ENCODE assay signal across 20 mouse cellular contexts in genomic region chr14:56315519-56315918, GRCm38 (mm10). TPM values are rescaled to one million over a fixed set of nuclear protein-coding genes. Genes with fewer than 3 reads are reported as not detected.
DNase-seq lines count a peak whose midpoint lies in the region; TF ChIP-seq lines count a peak whose summit lies in the region.
"Had no signal": no experiment of that assay in that cellular context is flagged by ENCODE, and none has a peak within 500 bp of the region (broad histone marks: within the 10 kb centered on the region; RNA-seq: fewer than 3 reads in every experiment).

No protein-coding gene starts in this region.

- H3K27me3 ChIP-seq in testis, adult 2 months (ENCODE audit: control insufficient read depth, insufficient read depth, low read length): no peaks in the 10 kb centered on the region

- intact Hi-C loops in gastrocnemius, postnatal 36 days (cut with DNase I): no loop called here

- H3K27ac ChIP-seq in testis, adult 2 months (ENCODE audit: control insufficient read depth, insufficient read depth, low read depth, low read length): no peak overlapping the region

- TF ChIP-seq POLR2A in testis, adult 2 months (IDR thresholded peaks at IDR 0.05; ENCODE audit: control insufficient read depth, low read depth, low read length): no peak

- no peak overlapping the region for H3K4me3 ChIP-seq in testis, adult 2 months (ENCODE audit: control insufficient read depth, low read depth, low read length)

- WGBS in large intestine, adult 2 months: 12% methylated on average over 7 of the region's 7 CpGs

- no peaks in the 10 kb centered on the region for H3K4me1 ChIP-seq in testis, adult 2 months (ENCODE audit: control insufficient read depth, insufficient read depth, low read length)

- no peaks in the 10 kb centered on the region for H3K36me3 ChIP-seq in testis, adult 2 months (ENCODE audit: control insufficient read depth, insufficient read depth, low read length)

- DNase-seq in gastrocnemius, postnatal 25 days: peak; percentile 8
- DNase-seq in gastrocnemius, postnatal 36 days: no peak
- DNase-seq in testis, postnatal 14 days (ENCODE audit: low spot score): no peak
- DNase-seq in large intestine, adult 2 months (ENCODE audit: low read depth, low spot score): peak; percentile 45
- no peak for DNase-seq in thymus, postnatal 4 days
- DNase-seq in left cerebral cortex, adult 18-20 months (ENCODE audit: low spot score in 2 of 2): no peak
- DNase-seq in thymus, postnatal 10 days (ENCODE audit: low spot score in 2 of 2): no peak
- DNase-seq: adrenal gland, postnatal 25 days; cerebellum, adult 9-10 months; embryo, embryonic 11 days; liver, postnatal 0 days had no signal

- TF ChIP-seq CTCF in testis, adult 2 months (IDR thresholded peaks at IDR 0.05; ENCODE audit: control insufficient read depth, insufficient read depth, insufficient replicate concordance, low read depth, low read length): 0 out of 2 replicates have a peak, but pooled peaks have one; percentile 3

RNA-seq across cellular contexts. Expression of gene Atp12a, which starts 49.3 kb away (rescaled TPM):
- total RNA-seq in gastrocnemius, postnatal 25 days (2021): not detected
- total RNA-seq in gastrocnemius, postnatal 36 days (2021): not detected
- polyA plus RNA-seq in testis, adult 2 months (2012; rRNA removed): 0.09 and 0.12 TPM in 2 replicates
- polyA plus RNA-seq in large intestine, adult 2 months (2012; rRNA removed): 0.01 TPM in 1 of 2 replicates, not detected in the other
- not detected for total RNA-seq in left cerebral cortex, adult 18-20 months (2021)
- total RNA-seq: adrenal gland, postnatal 25 days had no signal
- polyA plus RNA-seq: activated CD4-positive, CD25-positive, alpha-beta regulatory T cell, adult 4 months; intestine, embryonic 14.5 days; liver, postnatal 0 days; spleen, adult 2 months had no signal

RNA-seq across cellular contexts. Expression of gene Gzmb, which starts 53.5 kb away (rescaled TPM):
- total RNA-seq in gastrocnemius, postnatal 25 days (2021): not detected
- total RNA-seq in gastrocnemius, postnatal 36 days (2021): not detected
- polyA plus RNA-seq in testis, adult 2 months (2012; rRNA removed): not detected in 2 replicates
- polyA plus RNA-seq in large intestine, adult 2 months (2012; rRNA removed): 21.5 and 33.5 TPM in 2 replicates
- total RNA-seq in left cerebral cortex, adult 18-20 months (2021): not detected
- total RNA-seq: adrenal gland, postnatal 25 days; layer of hippocampus, adult 18-20 months; left cerebral cortex, adult 8-10 months had no signal
- polyA plus RNA-seq: forebrain, embryonic 14.5 days; midbrain, embryonic 11.5 days; neural tube, embryonic 14.5 days had no signal

Comparison
In these comparisons a context has a peak if more than half of its experiments do, and no peak if none do; other contexts are left out.
1. DNase-seq: peak in gastrocnemius, postnatal 25 days (single experiment) and large intestine, adult 2 months (single experiment); none in gastrocnemius, postnatal 36 days (0 of 2), testis, postnatal 14 days (single experiment), thymus, postnatal 4 days (single experiment), left cerebral cortex, adult 18-20 months (0 of 2) and thymus, postnatal 10 days (0 of 2).